Mouse (Mus musculus) liver, embryonic 16.5 days (tissue): ENCODE measurements around the gene Cps1. TPM values are rescaled to one million over a fixed set of nuclear protein-coding genes. Genes with fewer than 3 reads are reported as not detected.

Source experiments
- ATAC-seq: fragments of 200-750 bp; cut with Nextera tagmentation; 2 replicates; pipeline ENCODE4 v1.8.0; 2017; ENCODE audit warnings: low read depth, mild to moderate bottlenecking, moderate number of reproducible peaks, moderate library complexity
- H3K27ac ChIP-seq: fragments of 300-500 bp; sonication (generic); 2 replicates; pipeline ENCODE4 v1.5.1; 2014; ENCODE audit warnings: mild to moderate bottlenecking, low read length
- H3K27me3 ChIP-seq: fragments of 300-500 bp; sonication (generic); 2 replicates; pipeline ENCODE4 v1.6.1; 2014; ENCODE audit warnings: low read depth, low read length, mixed read lengths; ENCODE audit not compliant: control insufficient read depth, insufficient read depth
- H3K36me3 ChIP-seq: fragments of 300-500 bp; sonication (generic); 2 replicates; pipeline ENCODE4 v1.6.1; 2014; ENCODE audit warnings: mild to moderate bottlenecking; ENCODE audit not compliant: control insufficient read depth, insufficient read depth
- H3K4me1 ChIP-seq: fragments of 300-500 bp; sonication (generic); 2 replicates; pipeline ENCODE4 v1.6.1; 2014; ENCODE audit warnings: low read depth, low read length, mixed read lengths; ENCODE audit not compliant: control insufficient read depth
- H3K4me2 ChIP-seq: fragments of 300-500 bp; sonication (generic); 2 replicates; pipeline ENCODE4 v1.6.1; 2014; ENCODE audit warnings: low read depth, low read length, mixed read lengths
- H3K4me3 ChIP-seq: fragments of 300-500 bp; sonication (generic); 2 replicates; pipeline ENCODE4 v1.5.1; 2014; ENCODE audit warnings: low read depth, mild to moderate bottlenecking, low read length
- H3K9ac ChIP-seq: fragments of 300-500 bp; sonication (generic); 2 replicates; pipeline ENCODE4 v1.6.1; 2014; ENCODE audit warnings: low read depth, low read length
- H3K9me3 ChIP-seq: fragments of 300-500 bp; sonication (generic); replicated peaks from 2 replicates; pipeline ENCODE4 v1.6.1; 2016; ENCODE audit warnings: low read length; ENCODE audit not compliant: control insufficient read depth
- WGBS: fragments of 180-500 bp; shearing (Covaris S2); extraction: QIAGEN DNeasy Blood & Tissue Kit; methylation state at CpG from one replicate; pipeline ENCODE4 v1.1.7; 2014; ENCODE audit not compliant: insufficient replicate concordance; 5-methylcytosine and 5-hydroxymethylcytosine counted together
- polyA plus RNA-seq: library from polyadenylated mRNA; unstranded; fragments of >200 nt; fragmentation: Nextera tagmentation; extraction: Ambion mirVana; gene quantifications from 2 replicates; pipeline ENCODE4 v1.2.1, GENCODE M21; 2015

The Cps1 gene
- polyA plus RNA-seq, 1 experiment from 2014 or later: 64.7 TPM

- no peak overlapping the region for H3K27ac ChIP-seq
- 37% methylated on average over 1 of the region's 1 CpGs for WGBS
- no peaks in the 10 kb centered on the region for H3K4me1 ChIP-seq
- no peak overlapping the region for H3K9ac ChIP-seq
- no peak for ATAC-seq
- H3K4me3 ChIP-seq: no peak overlapping the region
- H3K36me3 ChIP-seq: no peaks in the 10 kb centered on the region
- H3K9me3 ChIP-seq: no peaks in the 10 kb centered on the region
- H3K27me3 ChIP-seq: no peaks in the 10 kb centered on the region
- no peak overlapping the region for H3K4me2 ChIP-seq
Measured at GRCm38 (mm10) chr1:67265222-67265621, 142.4 kb downstream of the Cps1 start.

GRCm38 (mm10) chr1:67267972-67268371, 145.1 kb downstream of the Cps1 start:
- no peak overlapping the region for H3K4me2 ChIP-seq
- no peak for ATAC-seq
- H3K27ac ChIP-seq: no peak overlapping the region
- H3K4me1 ChIP-seq: no peaks in the 10 kb centered on the region
- no peak overlapping the region for H3K9ac ChIP-seq
- no peak overlapping the region for H3K4me3 ChIP-seq
- H3K27me3 ChIP-seq: no peaks in the 10 kb centered on the region
- H3K9me3 ChIP-seq: no peaks in the 10 kb centered on the region
- no peaks in the 10 kb centered on the region for H3K36me3 ChIP-seq

GRCm38 (mm10) chr1:67268450-67268849, 145.6 kb downstream of the Cps1 start:
- Histone ChIP-seq H3K9ac (no peak overlapping the region), H3K4me3 (no peak overlapping the region), H3K27me3 (no peaks in the 10 kb centered on the region), H3K27ac (no peak overlapping the region), H3K36me3 (no peaks in the 10 kb centered on the region), H3K4me1 (no peaks in the 10 kb centered on the region), H3K4me2 (no peak overlapping the region), H3K9me3 (no peaks in the 10 kb centered on the region)
- ATAC-seq: no peak

GRCm38 (mm10) chr1:67276270-67276669, 153.4 kb downstream of the Cps1 start:
- no peaks in the 10 kb centered on the region for H3K27me3 ChIP-seq
- no peaks in the 10 kb centered on the region for H3K4me1 ChIP-seq
- H3K4me3 ChIP-seq: no peak overlapping the region
- WGBS: 53% methylated on average over 1 of the region's 1 CpGs
- H3K36me3 ChIP-seq: no peaks in the 10 kb centered on the region
- no peaks in the 10 kb centered on the region for H3K9me3 ChIP-seq
- H3K27ac ChIP-seq: no peak overlapping the region
- H3K4me2 ChIP-seq: no peak overlapping the region
- no peak overlapping the region for H3K9ac ChIP-seq
- ATAC-seq: no peak

Other genes with a start within 250 kb of the Cps1 start
- 37.0 and 86.2 TPM in 2 replicates for gene Myl1, start 177.6 kb upstream of the Cps1 start, polyA plus RNA-seq
- 21.0 and 21.5 TPM in 2 replicates for gene Lancl1, start 84.2 kb upstream of the Cps1 start, polyA plus RNA-seq